Mouse (Mus musculus): ENCODE results near the gene Usp6nl. TPM values are rescaled to one million over a fixed set of nuclear protein-coding genes. Genes with fewer than 3 reads are reported as not detected.

The Usp6nl gene
- total RNA-seq, 2 experiments from 2014 or later: 23.2 to 25.0 TPM

Other genes with a start within 250 kb of the Usp6nl start
- 1 to 10 TPM; 3.8 TPM for gene Proser2, start 192.5 kb upstream of the Usp6nl start, total RNA-seq (2021)
- under 1 TPM; 0.67 to 0.97 TPM for gene Echdc3, start 109.6 kb upstream of the Usp6nl start, total RNA-seq (2021)

All from layer of hippocampus, postnatal 14 days (tissue).